19 mouse cellular contexts compared by ENCODE assay signal in genomic region chr11:114686221-114686959, GRCm38 (mm10). TPM values are rescaled to one million over a fixed set of nuclear protein-coding genes. Genes with fewer than 3 reads are reported as not detected.
DNase-seq lines count a peak whose midpoint lies in the region; ATAC-seq and TF ChIP-seq lines count a peak whose summit lies in the region.
"Had no signal": no experiment of that assay in that cellular context is flagged by ENCODE, and none has a peak within 500 bp of the region (broad histone marks: within the 10 kb centered on the region; RNA-seq: fewer than 3 reads in every experiment).

No protein-coding gene starts in this region.

- no peak for TF ChIP-seq CTCF in hindbrain, postnatal 0 days (IDR thresholded peaks at IDR 0.05; ENCODE audit: low read depth)
- no peak for TF ChIP-seq CTCF in E14TG2a.4 (conservative IDR thresholded peaks at IDR 0.05; ENCODE audit: low read length)

- H3K36me3 ChIP-seq in hindbrain, postnatal 0 days (ENCODE audit: insufficient read depth, low read length) = no peaks in the 10 kb centered on the region
- no peaks in the 10 kb centered on the region for H3K36me3 ChIP-seq in hindbrain, embryonic 16.5 days (ENCODE audit: control insufficient read depth, insufficient read depth, low read length)
- H3K36me3 ChIP-seq in E14TG2a.4 (ENCODE audit: insufficient read depth, low read length) = peaks cover 22% of the 10 kb centered on the region

- WGBS in hindbrain, postnatal 0 days = 85% methylated on average over 16 of the region's 16 CpGs
- 93% methylated on average over 16 of the region's 16 CpGs for WGBS in hindbrain, embryonic 16.5 days

- no peak overlapping the region for H3K4me2 ChIP-seq in hindbrain, postnatal 0 days (ENCODE audit: low read depth, low read length)
- no peak overlapping the region for H3K4me2 ChIP-seq in hindbrain, embryonic 16.5 days (ENCODE audit: low read length)

- H3K9ac ChIP-seq in hindbrain, postnatal 0 days (replicated peaks; ENCODE audit: low read length) = no peak overlapping the region
- H3K9ac ChIP-seq in hindbrain, embryonic 16.5 days (ENCODE audit: low read depth, low read length) = no peak overlapping the region

- H3K27me3 ChIP-seq in hindbrain, postnatal 0 days (ENCODE audit: insufficient read depth, low read length) = no peaks in the 10 kb centered on the region
- no peaks in the 10 kb centered on the region for H3K27me3 ChIP-seq in hindbrain, embryonic 16.5 days (replicated peaks; ENCODE audit: control insufficient read depth, insufficient read depth, low read length)
- no peaks in the 10 kb centered on the region for H3K27me3 ChIP-seq in E14TG2a.4 (ENCODE audit: insufficient read depth, low read length)

- H3K4me3 ChIP-seq in hindbrain, postnatal 0 days (ENCODE audit: low read length) = no peak overlapping the region
- no peak overlapping the region for H3K4me3 ChIP-seq in hindbrain, embryonic 16.5 days (ENCODE audit: low read length)
- peak overlapping the region; percentile 17; the same call in 1 of the 2 replicates for H3K4me3 ChIP-seq in E14TG2a.4 (replicated peaks; ENCODE audit: low read length)
- H3K4me3 ChIP-seq: layer of hippocampus, adult 2 months had no signal

- peak overlapping the region; percentile 59; the same call in 1 of the 2 replicates for H3K27ac ChIP-seq in hindbrain, postnatal 0 days
- H3K27ac ChIP-seq in hindbrain, embryonic 16.5 days (ENCODE audit: low read depth, low read length) = no peak overlapping the region
- H3K27ac ChIP-seq: layer of hippocampus, adult 2 months had no signal

- peak; percentile 71 for DNase-seq in cerebellum, adult 9-11 months
- no peak for DNase-seq in hindbrain, postnatal 0 days (ENCODE audit: low spot score)
- DNase-seq in cerebellum, postnatal 25 days = peak; percentile 56 to 57
- no peak for DNase-seq in urinary bladder, postnatal 14 days (ENCODE audit: low spot score)
- no peak for DNase-seq in urinary bladder, postnatal 4 days (ENCODE audit: low spot score in 2 of 2)
- DNase-seq: B cell, adult 2 months; heart, adult 11 months; heart, postnatal 36 days; kidney, adult 2 months; kidney, postnatal 14 days; lung, adult 18-20 months; lung, postnatal 14 days; right cerebral cortex, postnatal 4 days had no signal

- no peaks in the 10 kb centered on the region for H3K9me3 ChIP-seq in hindbrain, postnatal 0 days (ENCODE audit: low read length)
- H3K9me3 ChIP-seq in hindbrain, embryonic 16.5 days (ENCODE audit: control insufficient read depth, low read length) = no peaks in the 10 kb centered on the region
- no peaks in the 10 kb centered on the region for H3K9me3 ChIP-seq in E14TG2a.4 (ENCODE audit: low read length)

- no peaks in the 10 kb centered on the region; the same call in 1 of the 2 replicates for H3K4me1 ChIP-seq in hindbrain, postnatal 0 days (ENCODE audit: insufficient read depth, low read length)
- peaks cover 5% of the 10 kb centered on the region for H3K4me1 ChIP-seq in hindbrain, embryonic 16.5 days (ENCODE audit: control insufficient read depth, insufficient read depth, low read depth, low read length)
- peaks cover 77% of the 10 kb centered on the region for H3K4me1 ChIP-seq in E14TG2a.4 (replicated peaks; ENCODE audit: low read depth, low read length)

- no peak for ATAC-seq in cerebellum, adult (ENCODE audit: insufficient number of reproducible peaks, low FRiP score, low TSS enrichment)
- 0 out of 2 replicates have a peak, but pooled peaks have one; percentile 22 for ATAC-seq in hindbrain, postnatal 0 days
- no peak for ATAC-seq in hindbrain, embryonic 16.5 days
- ATAC-seq: inflammation-experienced regulatory T-cells, adult 6 months had no signal

RNA-seq across cellular contexts. Expression of gene Ttyh2, which starts 11.2 kb away (rescaled TPM):
- total RNA-seq in hindbrain, postnatal 0 days (2014; rRNA removed) = 75.8 and 80.4 TPM in 2 replicates
- polyA plus RNA-seq in hindbrain, postnatal 0 days (2015; fragmentation: Nextera tagmentation; extraction: Ambion mirVana) = 38.6 and 40.3 TPM in 2 replicates
- 31.6 and 40.7 TPM in 2 replicates for polyA plus RNA-seq in hindbrain, embryonic 16.5 days (2015; fragmentation: Nextera tagmentation; extraction: Ambion mirVana)

RNA-seq across cellular contexts. Expression of gene Rpl38, which starts 18.1 kb away (rescaled TPM):
- 577 and 578 TPM in 2 replicates for total RNA-seq in hindbrain, postnatal 0 days (2014; rRNA removed)
- 954 and 958 TPM in 2 replicates for polyA plus RNA-seq in hindbrain, postnatal 0 days (2015; fragmentation: Nextera tagmentation; extraction: Ambion mirVana)
- 578 and 579 TPM in 2 replicates for polyA plus RNA-seq in hindbrain, embryonic 16.5 days (2015; fragmentation: Nextera tagmentation; extraction: Ambion mirVana)

RNA-seq across cellular contexts. Expression of gene Dnaic2, which starts 40.8 kb away (rescaled TPM):
- 5.1 and 5.8 TPM in 2 replicates for total RNA-seq in hindbrain, postnatal 0 days (2014; rRNA removed)
- polyA plus RNA-seq in hindbrain, postnatal 0 days (2015; fragmentation: Nextera tagmentation; extraction: Ambion mirVana) = 3.1 and 3.2 TPM in 2 replicates
- polyA plus RNA-seq in hindbrain, embryonic 16.5 days (2015; fragmentation: Nextera tagmentation; extraction: Ambion mirVana) = 2.5 and 3.0 TPM in 2 replicates
- total RNA-seq: liver, adult 2 months had no signal
- polyA plus RNA-seq: inflammation-experienced regulatory T-cells, adult 6 months had no signal

Comparison
In these comparisons a context has a peak if more than half of its experiments do, and no peak if none do; other contexts are left out.
1. DNase-seq: peak in cerebellum, adult 9-11 months (single experiment) and cerebellum, postnatal 25 days (2 of 2); none in hindbrain, postnatal 0 days (single experiment), urinary bladder, postnatal 14 days (single experiment) and urinary bladder, postnatal 4 days (0 of 2).